Mouse (Mus musculus) kidney, embryonic 15.5 days (tissue): ENCODE measurements at regions not wholly inside any gene's neighbourhood (a gene's known extent, or its start where the extent isn't known, plus 50 kb on each side); places are given as distances from the start of the nearest gene placed in this dataset.

Experiments used
- ATAC-seq: fragments of 200-750 bp; cut with Nextera tagmentation; replicated peaks from 2 replicates; pipeline ENCODE4 v1.8.0; 2017; ENCODE audit warnings: moderate TSS enrichment; ENCODE audit not compliant: low FRiP score
- H3K27ac ChIP-seq: fragments of 300-500 bp; sonication (generic); 2 replicates; pipeline ENCODE4 v1.5.1; 2015; ENCODE audit warnings: mild to moderate bottlenecking, inconsistent platforms
- H3K27me3 ChIP-seq: fragments of 300-500 bp; sonication (generic); 2 replicates; pipeline ENCODE4 v1.6.1; 2015; ENCODE audit warnings: inconsistent platforms
- H3K36me3 ChIP-seq: fragments of 300-500 bp; sonication (generic); 2 replicates; pipeline ENCODE4 v1.6.1; 2015; ENCODE audit warnings: inconsistent platforms
- H3K4me1 ChIP-seq: fragments of 300-500 bp; sonication (generic); 2 replicates; pipeline ENCODE4 v1.6.1; 2015; ENCODE audit warnings: inconsistent platforms
- H3K4me2 ChIP-seq: fragments of 300-500 bp; sonication (generic); 2 replicates; pipeline ENCODE4 v1.6.1; 2015; ENCODE audit warnings: moderate library complexity, mild to moderate bottlenecking, inconsistent platforms
- H3K4me3 ChIP-seq: fragments of 300-500 bp; sonication (generic); replicated peaks from 2 replicates; pipeline ENCODE4 v1.5.1; 2015; ENCODE audit warnings: mild to moderate bottlenecking, inconsistent platforms
- H3K9ac ChIP-seq: fragments of 300-500 bp; sonication (generic); 2 replicates; pipeline ENCODE4 v1.6.1; 2015; ENCODE audit warnings: mild to moderate bottlenecking, inconsistent platforms
- H3K9me3 ChIP-seq: fragments of 300-500 bp; sonication (generic); replicated peaks from 2 replicates; pipeline ENCODE4 v1.6.1; 2016; ENCODE audit warnings: inconsistent platforms
- WGBS: fragments of 180-500 bp; shearing (Covaris S2); methylation state at CpG from one replicate; pipeline ENCODE4 v1.1.7; 2015; ENCODE audit warnings: mixed read lengths; 5-methylcytosine and 5-hydroxymethylcytosine counted together

DNA sequence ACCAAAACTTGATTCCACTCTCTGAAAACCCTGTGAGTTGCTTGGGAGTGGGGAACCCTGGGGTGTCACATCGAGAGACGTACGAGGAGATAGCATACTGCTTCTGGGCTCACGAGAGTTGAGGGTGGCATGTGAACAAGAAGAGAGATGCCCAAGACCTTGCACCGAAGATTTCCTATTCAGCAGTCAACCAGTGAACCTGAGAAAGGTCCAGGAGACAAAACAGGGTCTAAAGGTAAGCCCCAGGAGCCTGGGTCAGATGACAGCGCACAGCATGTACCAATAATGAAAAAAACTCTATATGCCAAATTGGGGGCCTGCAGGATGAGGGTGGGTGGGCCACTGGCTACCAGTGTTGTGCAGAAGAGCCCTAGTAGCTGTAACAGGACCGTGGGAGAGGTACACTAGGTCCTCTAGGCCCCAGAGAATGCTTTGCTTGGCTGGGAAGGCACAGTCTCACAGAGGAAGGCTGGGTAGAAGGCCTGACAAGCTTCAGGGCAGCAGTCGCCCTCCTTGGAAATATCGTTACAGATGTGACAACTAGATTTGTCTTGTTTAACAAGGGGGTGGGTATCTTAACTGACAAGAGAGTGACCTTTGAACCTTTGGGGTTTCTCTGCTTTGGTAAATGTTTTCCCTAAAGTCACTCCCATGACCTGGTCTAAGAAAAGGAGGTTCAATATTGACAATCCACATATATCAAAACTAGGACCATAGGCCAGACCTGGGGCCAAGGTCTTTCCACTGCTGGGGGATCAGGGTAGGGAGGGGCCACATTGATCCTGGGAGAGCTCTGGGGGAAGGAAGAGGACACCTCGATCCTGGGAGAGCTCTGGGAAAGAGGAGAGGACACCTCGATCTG, 93.1 kb downstream of the Zfp706 start:
- no peak overlapping the region for H3K4me3 ChIP-seq
- peaks cover 19% of the 10 kb centered on the region for H3K4me1 ChIP-seq
- no peak overlapping the region for H3K27ac ChIP-seq
- no peak overlapping the region for H3K4me2 ChIP-seq
- H3K27me3 ChIP-seq = no peaks in the 10 kb centered on the region
- 77% methylated on average over 11 of the region's 11 CpGs for WGBS
- ATAC-seq = no peak
- H3K9me3 ChIP-seq = no peaks in the 10 kb centered on the region
- no peaks in the 10 kb centered on the region for H3K36me3 ChIP-seq
- no peak overlapping the region for H3K9ac ChIP-seq

GRCm38 (mm10) chr15:36913308-36913707, 94.3 kb downstream of the Zfp706 start:
- Histone ChIP-seq H3K4me2 (no peak overlapping the region), H3K27ac (peak overlapping the region; percentile 37; the same call in 1 of the 2 replicates), H3K27me3 (no peaks in the 10 kb centered on the region), H3K4me1 (peaks cover 20% of the 10 kb centered on the region), H3K36me3 (no peaks in the 10 kb centered on the region), H3K9me3 (no peaks in the 10 kb centered on the region), H3K9ac (no peak overlapping the region), H3K4me3 (no peak overlapping the region)
- no peak for ATAC-seq
- 55% methylated on average over 7 of the region's 7 CpGs for WGBS

GRCm38 (mm10) chr15:36910272-36910671, 97.3 kb downstream of the Zfp706 start:
- no peak overlapping the region for H3K27ac ChIP-seq
- no peak overlapping the region for H3K9ac ChIP-seq
- H3K4me2 ChIP-seq = no peak overlapping the region
- peaks cover 35% of the 10 kb centered on the region for H3K4me1 ChIP-seq
- WGBS = 70% methylated on average over 2 of the region's 2 CpGs
- H3K4me3 ChIP-seq = no peak overlapping the region
- H3K9me3 ChIP-seq = no peaks in the 10 kb centered on the region
- no peak for ATAC-seq
- no peaks in the 10 kb centered on the region for H3K27me3 ChIP-seq
- no peaks in the 10 kb centered on the region for H3K36me3 ChIP-seq

GRCm38 (mm10) chr15:36909494-36909893, 98.1 kb downstream of the Zfp706 start:
- Histone ChIP-seq H3K9me3 (no peaks in the 10 kb centered on the region), H3K27me3 (no peaks in the 10 kb centered on the region), H3K4me3 (no peak overlapping the region), H3K4me1 (peaks cover 35% of the 10 kb centered on the region), H3K36me3 (no peaks in the 10 kb centered on the region), H3K9ac (no peak overlapping the region), H3K4me2 (no peak overlapping the region), H3K27ac (no peak overlapping the region)
- WGBS = 76% methylated on average over 3 of the region's 3 CpGs
- no peak for ATAC-seq

DNA sequence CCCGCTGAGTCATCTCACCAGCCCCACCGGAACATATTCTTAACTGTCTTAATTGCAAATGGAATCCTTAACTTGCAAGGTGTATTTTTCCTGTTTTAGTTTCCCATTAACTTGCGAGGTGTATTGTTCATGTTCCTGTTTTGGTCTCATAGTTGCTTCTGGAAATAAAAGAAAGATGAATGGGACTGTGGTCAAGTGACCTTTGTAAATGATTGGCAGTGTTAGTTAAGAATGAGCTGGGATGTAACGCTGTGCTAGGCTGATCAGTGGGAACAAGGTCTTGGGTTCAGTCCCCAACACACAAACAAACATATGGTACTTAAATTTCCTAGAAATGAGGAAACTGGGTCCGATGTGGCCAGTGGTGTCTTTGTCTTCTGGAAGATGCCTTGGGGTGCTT, 100.8 kb downstream of the Zfp706 start:
- Histone ChIP-seq H3K9me3 (no peaks in the 10 kb centered on the region), H3K4me3 (no peak overlapping the region), H3K9ac (no peak overlapping the region), H3K4me1 (peaks cover 46% of the 10 kb centered on the region), H3K27me3 (no peaks in the 10 kb centered on the region), H3K36me3 (no peaks in the 10 kb centered on the region), H3K4me2 (no peak overlapping the region), H3K27ac (no peak overlapping the region)
- peak; percentile 35; the same call in 1 of the 2 replicates for ATAC-seq
- 59% methylated on average over 5 of the region's 5 CpGs for WGBS

- H3K9me3 ChIP-seq = no peaks in the 10 kb centered on the region
- 31% methylated on average over 3 of the region's 3 CpGs for WGBS
- no peaks in the 10 kb centered on the region for H3K27me3 ChIP-seq
- H3K27ac ChIP-seq = no peak overlapping the region
- no peak for ATAC-seq
- no peak overlapping the region for H3K4me3 ChIP-seq
- no peak overlapping the region for H3K4me2 ChIP-seq
- H3K36me3 ChIP-seq = no peaks in the 10 kb centered on the region
- no peak overlapping the region for H3K9ac ChIP-seq
- peaks cover 50% of the 10 kb centered on the region for H3K4me1 ChIP-seq
These were observed 101.5 kb downstream of the Zfp706 start for GRCm38 (mm10) chr15:36906052-36906451.

DNA sequence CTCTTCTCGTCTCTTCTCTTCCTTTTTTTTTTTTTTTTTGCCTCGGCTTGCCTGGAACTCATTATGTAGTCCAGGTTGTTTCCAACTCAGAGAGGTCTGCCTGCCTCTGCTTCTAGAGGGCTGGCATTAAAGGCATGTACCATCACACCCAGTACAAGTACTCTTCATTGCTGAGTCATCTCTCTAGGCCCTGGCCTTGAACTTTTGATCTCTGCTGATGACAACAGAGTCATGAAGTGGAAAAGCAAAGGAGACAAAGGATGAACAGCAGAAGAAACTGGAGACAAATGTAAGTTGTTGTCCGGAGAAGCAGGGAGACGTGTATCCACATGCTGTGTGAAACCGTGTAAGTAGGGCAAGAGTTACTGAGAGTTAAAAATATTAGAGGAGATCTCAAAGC, 103.7 kb downstream of the Zfp706 start:
- Histone ChIP-seq H3K27ac (peak overlapping the region; percentile 19), H3K9me3 (no peaks in the 10 kb centered on the region), H3K9ac (no peak overlapping the region), H3K4me1 (peaks cover 52% of the 10 kb centered on the region), H3K27me3 (no peaks in the 10 kb centered on the region), H3K36me3 (no peaks in the 10 kb centered on the region), H3K4me2 (no peak overlapping the region), H3K4me3 (no peak overlapping the region)
- ATAC-seq = no peak
- WGBS = 77% methylated on average over 5 of the region's 5 CpGs

- no peak for ATAC-seq
- Histone ChIP-seq H3K4me1 (peaks cover 51% of the 10 kb centered on the region), H3K27ac (peak overlapping the region; percentile 19), H3K27me3 (no peaks in the 10 kb centered on the region), H3K4me3 (no peak overlapping the region), H3K36me3 (no peaks in the 10 kb centered on the region), H3K9ac (no peak overlapping the region), H3K9me3 (no peaks in the 10 kb centered on the region), H3K4me2 (no peak overlapping the region)
- 11% methylated on average over 4 of the region's 4 CpGs for WGBS
These were observed 104.3 kb downstream of the Zfp706 start for GRCm38 (mm10) chr15:36903309-36903708.

DNA sequence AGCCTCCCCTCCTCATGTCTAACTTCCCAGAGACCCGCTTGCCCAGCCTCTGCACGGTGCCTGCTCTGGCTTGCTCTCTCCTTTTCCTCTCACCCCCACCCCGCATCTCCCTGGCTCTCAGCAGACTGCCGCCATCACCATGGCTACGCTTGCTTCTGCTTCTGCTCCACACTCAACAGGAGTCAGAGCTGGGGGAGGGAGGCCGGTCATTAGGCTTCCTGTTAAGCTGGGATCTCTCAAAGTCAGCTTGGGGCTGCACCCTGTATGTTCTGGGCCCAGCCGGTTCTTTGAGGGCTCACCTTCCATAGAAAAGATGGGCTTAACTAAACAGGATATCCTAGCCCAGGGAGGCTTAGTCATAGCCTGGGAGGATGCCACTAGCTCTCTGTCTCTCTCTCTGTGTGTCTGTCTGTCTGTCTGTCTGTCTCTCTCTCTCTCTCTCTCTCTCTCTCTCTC, 105.7 kb downstream of the Zfp706 start:
- peaks cover 40% of the 10 kb centered on the region for H3K4me1 ChIP-seq
- H3K36me3 ChIP-seq = no peaks in the 10 kb centered on the region
- no peaks in the 10 kb centered on the region for H3K9me3 ChIP-seq
- no peak overlapping the region for H3K4me3 ChIP-seq
- peak overlapping the region; percentile 38 for H3K27ac ChIP-seq
- H3K4me2 ChIP-seq = peak overlapping the region; percentile 36; the same call in 1 of the 2 replicates
- no peaks in the 10 kb centered on the region for H3K27me3 ChIP-seq
- ATAC-seq = peak; percentile 83
- H3K9ac ChIP-seq = peak overlapping the region; percentile 1; the same call in 1 of the 2 replicates
- WGBS = 2% methylated on average over 7 of the region's 7 CpGs

GRCm38 (mm10) chr15:36901350-36901749, 106.2 kb downstream of the Zfp706 start:
- Histone ChIP-seq H3K27ac (peak overlapping the region; percentile 38), H3K9ac (peak overlapping the region; percentile 1; the same call in 1 of the 2 replicates), H3K27me3 (no peaks in the 10 kb centered on the region), H3K4me2 (peak overlapping the region; percentile 36; the same call in 1 of the 2 replicates), H3K4me1 (peaks cover 36% of the 10 kb centered on the region), H3K9me3 (no peaks in the 10 kb centered on the region), H3K4me3 (no peak overlapping the region), H3K36me3 (no peaks in the 10 kb centered on the region)
- 64% methylated on average over 5 of the region's 5 CpGs for WGBS
- peak; percentile 38; the same call in 1 of the 2 replicates for ATAC-seq

GRCm38 (mm10) chr15:36900940-36901339, 106.6 kb downstream of the Zfp706 start:
- H3K4me1 ChIP-seq = peaks cover 36% of the 10 kb centered on the region
- no peaks in the 10 kb centered on the region for H3K36me3 ChIP-seq
- no peak overlapping the region for H3K4me3 ChIP-seq
- no peaks in the 10 kb centered on the region for H3K9me3 ChIP-seq
- no peaks in the 10 kb centered on the region for H3K27me3 ChIP-seq
- ATAC-seq = no peak
- no peak overlapping the region for H3K27ac ChIP-seq
- H3K4me2 ChIP-seq = no peak overlapping the region
- no peak overlapping the region for H3K9ac ChIP-seq
- WGBS = 35% methylated on average over 2 of the region's 2 CpGs

DNA sequence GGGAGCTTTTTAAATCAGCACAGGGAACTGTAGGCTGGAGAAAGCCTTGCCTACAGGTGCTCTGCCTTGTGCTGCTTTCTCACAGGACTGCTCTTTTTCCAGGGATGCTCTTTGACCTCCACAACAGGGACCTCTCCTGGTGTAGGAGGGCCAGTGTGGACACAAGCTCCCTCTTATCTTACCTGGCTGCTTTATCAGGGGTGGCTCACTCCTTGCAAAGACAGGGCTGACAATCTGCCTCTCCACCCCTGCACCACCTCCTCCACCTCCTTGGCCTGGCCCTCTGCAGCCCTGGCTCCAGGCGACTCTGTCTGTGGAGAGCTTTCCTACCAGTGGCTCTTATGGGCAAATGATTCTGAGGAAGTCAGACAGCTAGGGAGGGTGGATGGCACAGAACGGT, 107.7 kb downstream of the Zfp706 start:
- H3K4me3 ChIP-seq = no peak overlapping the region
- H3K9me3 ChIP-seq = no peaks in the 10 kb centered on the region
- peaks cover 36% of the 10 kb centered on the region for H3K4me1 ChIP-seq
- no peaks in the 10 kb centered on the region for H3K27me3 ChIP-seq
- H3K4me2 ChIP-seq = no peak overlapping the region
- no peak overlapping the region for H3K27ac ChIP-seq
- H3K36me3 ChIP-seq = no peaks in the 10 kb centered on the region
- no peak for ATAC-seq
- WGBS = 69% methylated on average over 2 of the region's 2 CpGs
- no peak overlapping the region for H3K9ac ChIP-seq
